Mouse (Mus musculus) G1E (cell line): Measurements from ENCODE around the gene Zfp473.

Experiments used
- GATA1 ChIP-seq: IDR thresholded peaks from 2 replicates; pipeline ENCODE4 v1.6.1; 2012; ENCODE audit warnings: borderline replicate concordance, low read length, inconsistent platforms, mixed read lengths
- POLR2AphosphoS5 ChIP-seq: IDR thresholded peaks from 2 replicates; pipeline ENCODE4 v1.6.1; 2012; ENCODE audit warnings: low read depth, low read length, inconsistent platforms; ENCODE audit not compliant: insufficient replicate concordance

DNA sequence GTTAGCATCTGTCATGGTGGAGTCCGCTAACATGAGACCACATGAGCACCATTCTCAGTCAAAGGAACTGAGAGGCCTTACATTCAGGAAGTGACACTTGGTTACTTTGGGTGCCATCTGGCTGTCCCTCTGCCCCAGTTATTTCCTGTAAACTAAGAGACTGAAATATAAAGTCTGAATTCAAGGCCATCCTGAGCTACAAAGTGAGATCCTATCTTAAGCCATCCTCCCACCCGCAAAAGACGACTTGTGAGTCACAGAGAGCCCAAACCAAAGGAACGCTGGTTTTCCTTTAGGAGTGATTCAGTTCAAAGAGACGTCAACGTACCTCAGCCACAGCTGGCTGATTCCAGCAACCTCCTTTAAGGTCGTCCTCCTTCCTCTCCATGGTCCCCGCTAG, 9.5 kb downstream of the Zfp473 start:
- TF ChIP-seq GATA1, result no peak
- no peak for TF ChIP-seq POLR2AphosphoS5
